Mouse (Mus musculus) adrenal gland, adult 2 months (tissue): ENCODE measurements around the gene D630003M21Rik. TPM values are rescaled to one million over a fixed set of nuclear protein-coding genes. Genes with fewer than 3 reads are reported as not detected.

Experiments used
- DNase-seq: peaks from one replicate; pipeline ENCODE4 v3.0.0; 2021
- microRNA-seq, 2 experiments: library from miRNA; unstranded; fragments of <30 nt; microRNA quantifications; one replicate each; pipeline ENCODE4 v1.2.0; 2021
- polyA plus RNA-seq: library from polyadenylated mRNA; depleted of rRNA; stranded (reverse); fragments of >200 nt; gene quantifications from 2 replicates; pipeline ENCODE4 v1.2.3, GENCODE M21; 2012; rRNA removed
- total RNA-seq, 2 experiments: library from RNA; stranded (reverse); gene quantifications; 2 replicates each; pipeline ENCODE4 v1.2.3; 2021

D630003M21Rik gene
- total and polyA plus RNA-seq, 3 experiments: 1.4 to 4.1 (median 3.1) TPM

- DNase-seq: no peak
Observed at GRCm38 (mm10) chr2:158141271-158141670, 87.8 kb downstream of the D630003M21Rik start.

GRCm38 (mm10) chr2:158140664-158141063, 88.4 kb downstream of the D630003M21Rik start:
- DNase-seq: no peak

- peak; percentile 89 for DNase-seq
Observed at GRCm38 (mm10) chr2:158139628-158140027, 89.4 kb downstream of the D630003M21Rik start.

GRCm38 (mm10) chr2:158138778-158139177, 90.2 kb downstream of the D630003M21Rik start:
- no peak for DNase-seq

GRCm38 (mm10) chr2:158137771-158138170, 91.3 kb downstream of the D630003M21Rik start:
- DNase-seq: no peak

GRCm38 (mm10) chr2:158136205-158136604, 92.8 kb downstream of the D630003M21Rik start:
- DNase-seq: peak; percentile 71

- DNase-seq: no peak
Observed at GRCm38 (mm10) chr2:158133050-158133449, 96.0 kb downstream of the D630003M21Rik start.

Small RNA genes within 50 kb of the gene (microRNA-seq; reads per million reads assigned to microRNA genes)
- 0 reads per million in 2 experiments for gene Mir7685

Other genes with a start within 250 kb of the D630003M21Rik start
- 10 to 100 TPM; 15.3 to 20.3 TPM for gene Tti1, start 200.8 kb downstream of the D630003M21Rik start, total RNA-seq
- gene Tti1, start 200.8 kb downstream of the D630003M21Rik start, polyA plus RNA-seq: 12.7 and 13.5 TPM in 2 replicates
- 10 to 100 TPM; 30.8 to 35.2 TPM for gene Rprd1b, start 200.7 kb downstream of the D630003M21Rik start, total RNA-seq
- gene Rprd1b, start 200.7 kb downstream of the D630003M21Rik start, polyA plus RNA-seq: 27.1 and 27.2 TPM in 2 replicates
- gene Tgm2, start 82.8 kb downstream of the D630003M21Rik start, total RNA-seq: 100 to 1,000 TPM in 1 of 2 experiments, 10 to 100 TPM in 1; 63.6 to 105 TPM
- gene Tgm2, start 82.8 kb downstream of the D630003M21Rik start, polyA plus RNA-seq: 66.9 and 71.9 TPM in 2 replicates
- not detected for gene Bpi, start 28.9 kb upstream of the D630003M21Rik start, total RNA-seq
- gene Bpi, start 28.9 kb upstream of the D630003M21Rik start, polyA plus RNA-seq: not detected in 2 replicates
- 10 to 100 TPM; 22.0 to 24.6 TPM for gene Lbp, start 77.3 kb upstream of the D630003M21Rik start, total RNA-seq
- gene Lbp, start 77.3 kb upstream of the D630003M21Rik start, polyA plus RNA-seq: 25.4 and 36.7 TPM in 2 replicates
- gene Snhg11, start 146.4 kb upstream of the D630003M21Rik start, total RNA-seq: 1 to 10 TPM; 8.8 to 9.8 TPM
- 8.7 and 11.2 TPM in 2 replicates for gene Snhg11, start 146.4 kb upstream of the D630003M21Rik start, polyA plus RNA-seq
- gene Ralgapb, start 180.6 kb upstream of the D630003M21Rik start, total RNA-seq: 10 to 100 TPM; 68.4 to 70.7 TPM
- gene Ralgapb, start 180.6 kb upstream of the D630003M21Rik start, polyA plus RNA-seq: 19.5 and 21.4 TPM in 2 replicates